Mouse (Mus musculus): Measurements from ENCODE around the gene Zfp790. TPM values are rescaled to one million over a fixed set of nuclear protein-coding genes. Genes with fewer than 3 reads are reported as not detected.
"Not testable (repeated sequence)": the region's sequence is repeated elsewhere in the genome, so short reads cannot be mapped to it uniquely, and the experiment has no call there.

Gene Zfp790
- polyA plus RNA-seq, 1 experiment: 8.8 TPM

DNA sequence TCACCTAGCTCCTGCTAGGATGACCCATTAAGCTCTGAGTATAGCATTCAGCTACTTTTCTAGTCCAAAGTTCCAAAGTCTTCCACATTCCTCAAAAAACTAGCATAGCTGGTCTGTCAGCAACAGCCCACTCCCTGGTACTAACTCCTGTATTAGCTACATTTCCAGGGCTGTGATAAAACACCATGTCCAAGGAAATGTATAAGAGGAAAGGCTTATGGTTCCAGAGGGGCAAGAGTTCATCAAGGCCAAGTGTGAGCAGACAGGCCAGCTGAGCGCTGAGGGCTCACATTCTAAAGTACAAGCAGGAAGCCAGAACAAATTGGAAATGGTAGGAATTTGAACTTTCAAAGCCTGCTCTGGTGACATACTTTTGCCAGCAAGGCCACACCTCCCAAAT lies 26.2 kb downstream of the Zfp790 start:
- no peak for DNase-seq (ENCODE audit: low spot score)

DNA sequence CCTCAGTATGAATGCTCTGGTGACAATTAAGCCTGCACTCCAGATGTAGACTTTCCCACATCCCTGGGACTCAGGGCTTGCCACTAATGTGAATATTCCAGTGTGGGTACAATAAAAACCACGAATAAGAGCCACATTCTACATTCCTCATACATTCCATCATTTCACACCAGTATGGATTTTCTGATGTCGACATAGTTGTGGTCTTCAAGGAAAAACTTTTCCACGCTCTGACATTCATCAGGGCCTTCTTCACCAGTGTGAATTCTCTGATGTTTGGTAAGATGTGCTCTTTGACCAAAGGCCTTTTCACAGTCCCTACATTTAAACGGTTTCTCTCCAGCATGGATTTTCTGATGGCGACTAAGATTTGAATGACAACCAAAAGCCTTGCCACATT lies 28.7 kb downstream of the Zfp790 start:
- DNase-seq (ENCODE audit: low spot score): no peak

DNA sequence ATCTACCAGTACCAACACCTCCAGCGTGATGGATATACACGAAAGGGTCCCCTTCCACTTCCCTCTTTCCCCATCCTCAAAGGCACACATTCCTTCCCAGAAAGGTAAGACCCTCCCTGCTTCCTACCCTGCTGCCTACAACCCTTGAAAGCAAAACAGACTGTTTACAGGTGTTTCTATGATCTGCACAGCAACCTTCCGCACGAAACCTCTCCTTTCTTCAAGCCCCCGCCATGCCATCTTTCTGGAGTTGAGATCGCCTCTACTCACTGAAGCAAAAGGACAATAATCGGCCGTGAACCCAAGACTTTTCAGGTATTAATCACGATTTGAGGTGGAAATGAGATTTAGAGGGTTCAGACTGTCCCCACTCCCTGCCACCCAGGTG lies 36.9 kb downstream of the Zfp790 start:
- DNase-seq (ENCODE audit: low spot score): no peak

DNA sequence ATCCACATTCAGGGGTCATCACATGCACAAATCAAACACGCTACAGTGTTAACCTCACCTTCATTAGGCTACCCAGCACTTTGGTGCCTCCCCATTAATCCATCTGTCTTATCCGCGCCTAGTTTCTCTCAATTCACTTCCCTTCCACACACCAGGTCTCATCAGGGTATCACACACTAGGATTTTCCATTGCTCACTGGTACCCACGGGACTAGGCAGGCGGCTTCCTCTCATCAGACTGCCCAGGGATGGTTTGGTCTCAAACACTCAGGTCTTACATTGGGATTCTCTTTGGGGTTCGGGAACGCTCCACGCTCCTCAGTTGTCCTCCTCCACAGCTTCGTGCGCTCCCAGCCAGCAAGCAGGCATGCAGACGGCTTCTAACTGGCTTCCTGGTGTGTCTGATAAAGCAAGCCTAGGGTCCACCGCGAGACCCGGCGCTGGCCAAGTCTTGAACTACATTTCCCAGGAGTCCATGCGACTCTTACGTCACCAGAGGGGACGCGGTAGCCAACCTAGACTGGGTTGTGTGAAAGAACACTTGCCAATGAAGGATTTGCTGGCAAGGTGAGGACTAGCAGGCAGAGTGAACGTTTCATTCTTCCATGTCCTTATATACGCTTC lies 37.4 kb downstream of the Zfp790 start, which contains the start of gene Zfp940:
Zfp940 (minus strand) TSS at position 451 of the 624 bp plus-strand sequence.
- DNase-seq (ENCODE audit: low spot score): peak; percentile 48

DNA sequence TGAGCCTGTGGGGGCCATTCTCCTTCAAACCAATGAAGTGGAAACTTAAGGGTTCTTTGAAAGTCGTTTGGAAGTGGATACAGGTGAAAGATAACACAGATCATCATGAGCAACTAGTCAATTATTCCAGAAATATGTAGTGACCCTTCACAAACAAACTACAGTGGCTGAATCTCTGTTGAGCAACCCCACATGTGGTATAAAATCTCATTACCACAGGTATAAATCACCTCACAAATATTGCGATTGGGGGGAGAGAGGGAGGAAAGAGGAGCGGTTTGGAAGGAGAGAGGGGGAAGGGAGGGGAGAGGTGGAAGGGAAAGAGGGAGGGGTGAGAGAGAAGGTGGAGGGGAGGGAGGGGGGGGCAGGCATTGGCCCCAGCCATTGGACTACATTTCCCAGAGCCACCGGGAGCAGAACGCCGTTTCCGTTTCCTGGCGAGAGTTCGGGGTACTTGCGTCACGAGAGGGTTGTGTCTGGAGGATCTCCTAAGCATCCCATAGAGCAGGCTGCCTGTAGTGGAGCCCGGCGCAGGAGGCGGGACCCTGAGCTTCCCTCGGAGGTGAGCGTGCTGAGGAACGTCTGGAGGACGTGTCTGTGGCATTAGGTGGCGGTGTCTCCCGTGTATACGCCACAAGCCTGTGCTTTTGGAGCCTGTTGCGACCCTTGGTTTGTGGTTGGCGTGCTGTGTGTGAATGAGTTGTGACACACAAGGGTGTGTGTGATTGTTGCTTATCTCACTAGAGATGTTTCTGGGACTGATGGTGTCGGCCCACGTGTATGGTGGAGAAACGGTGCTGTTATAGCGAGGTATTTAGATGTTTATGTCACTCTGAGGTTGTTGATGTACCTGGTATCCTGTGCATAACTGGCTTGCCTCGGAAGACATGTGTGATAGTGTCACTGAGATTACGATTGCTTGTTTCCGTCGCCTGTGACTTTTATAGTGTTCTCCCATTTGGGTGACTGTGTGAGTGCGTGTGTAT lies 43.9 kb downstream of the Zfp790 start, which contains the start of gene Zfp420:
Zfp420 (plus strand) TSS at position 448 of the 986 bp plus-strand sequence.
- peak; percentile 49 for DNase-seq (ENCODE audit: low spot score)

DNA sequence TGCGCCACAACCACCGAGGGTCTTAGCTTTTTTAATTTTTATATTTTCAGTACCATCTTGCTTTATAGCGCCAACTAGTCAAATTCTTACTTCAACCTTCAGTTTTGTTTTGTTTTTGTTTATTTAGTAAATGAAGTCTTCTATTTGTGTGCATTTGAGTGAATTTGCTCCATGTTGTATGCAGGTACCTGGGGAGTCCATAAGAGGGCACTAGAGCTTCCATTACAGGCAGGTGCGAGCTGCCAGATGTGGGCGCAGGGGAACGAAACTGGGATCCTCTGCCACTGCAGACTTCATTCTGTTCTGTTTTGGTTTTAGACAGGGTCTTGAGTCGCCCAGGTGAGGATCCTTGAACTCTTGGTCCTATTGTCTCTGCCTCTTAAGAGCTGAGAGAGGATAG lies 45.7 kb downstream of the Zfp790 start:
- no peak for DNase-seq (ENCODE audit: low spot score)

DNA sequence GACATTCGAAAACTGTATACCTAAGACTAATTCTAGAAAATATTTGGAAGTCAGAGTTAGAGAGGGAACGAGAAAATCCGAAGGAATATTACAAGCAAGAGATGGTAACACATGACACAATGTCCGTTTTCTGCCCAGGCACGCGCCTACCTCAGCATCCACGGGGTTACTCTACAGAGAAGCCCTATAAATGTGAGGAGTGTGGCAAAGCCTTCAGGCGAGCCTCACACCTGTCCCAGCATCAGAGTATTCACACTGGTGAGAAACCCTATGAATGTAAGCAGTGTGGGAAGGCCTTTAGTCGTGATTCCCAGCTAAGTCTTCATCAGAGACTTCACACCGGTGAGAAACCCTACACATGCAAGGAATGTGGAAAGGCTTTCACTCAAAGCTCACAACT lies 58.3 kb downstream of the Zfp790 start:
- DNase-seq (ENCODE audit: low spot score): no peak

DNA sequence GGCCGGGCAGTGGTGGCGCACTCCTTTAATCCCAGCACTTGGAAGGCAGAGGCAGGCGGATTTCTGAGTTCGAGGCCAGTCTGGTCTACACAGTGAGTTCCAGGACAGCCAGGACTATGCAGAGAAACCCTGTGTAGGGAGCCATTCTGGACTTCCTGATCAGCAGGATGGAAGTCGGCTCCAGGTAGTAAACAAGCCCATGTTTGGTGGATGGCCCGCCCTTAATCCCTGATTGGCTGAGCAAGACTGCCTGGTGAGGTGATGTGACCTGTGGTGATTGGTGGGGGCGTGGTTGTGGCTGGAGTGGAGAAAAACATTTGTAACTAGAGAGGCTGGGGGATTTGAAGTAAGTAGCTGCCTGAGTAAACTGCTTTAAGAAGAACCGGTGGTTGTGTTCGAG lies 61.6 kb downstream of the Zfp790 start:
- DNase-seq (ENCODE audit: low spot score): not testable (repeated sequence)

DNA sequence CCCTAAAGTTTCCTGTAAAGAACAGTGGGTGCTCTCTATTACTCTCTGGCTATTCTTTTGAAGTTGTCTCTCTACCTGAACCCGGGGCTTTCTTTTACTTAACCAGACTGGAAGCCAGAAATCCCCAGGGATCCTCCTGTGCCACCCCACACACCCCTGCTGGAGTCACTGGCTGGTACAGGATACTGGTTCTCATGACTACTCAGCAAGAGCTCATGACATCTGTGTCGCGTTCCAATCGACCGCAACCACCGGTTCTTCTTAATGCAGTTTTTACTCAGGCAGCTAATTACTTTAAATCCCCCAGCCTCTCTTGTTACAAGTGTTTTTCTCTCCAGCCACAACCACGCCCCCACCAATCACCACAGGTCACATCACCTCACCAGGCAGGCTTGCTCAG lies 64.1 kb downstream of the Zfp790 start:
- no peak for DNase-seq (ENCODE audit: low spot score)

Other genes starting within 250 kb of the Zfp790 start
- not detected in 2 replicates for gene Catsperg2, start 89.1 kb upstream of the Zfp790 start, polyA plus RNA-seq (2012; rRNA removed)
- gene Zfp84, start 47.6 kb upstream of the Zfp790 start, polyA plus RNA-seq (2012; rRNA removed): 9.7 and 10.1 TPM in 2 replicates
- gene Zfp30, start 32.1 kb upstream of the Zfp790 start, polyA plus RNA-seq (2012; rRNA removed): 2.7 and 3.7 TPM in 2 replicates
- gene Zfp940, start 37.6 kb downstream of the Zfp790 start, polyA plus RNA-seq (2012; rRNA removed): 1.1 and 1.4 TPM in 2 replicates
- 7.0 and 8.1 TPM in 2 replicates for gene Zfp420, start 43.9 kb downstream of the Zfp790 start, polyA plus RNA-seq (2012; rRNA removed)
- 6.0 and 6.8 TPM in 2 replicates for gene Zfp27, start 90.5 kb downstream of the Zfp790 start, polyA plus RNA-seq (2012; rRNA removed)
- gene Zfp383, start 92.1 kb downstream of the Zfp790 start, polyA plus RNA-seq (2012; rRNA removed): 7.5 and 8.1 TPM in 2 replicates
- 7.7 TPM in 2 replicates for gene Zfp74, start 138.0 kb downstream of the Zfp790 start, polyA plus RNA-seq (2012; rRNA removed)
- gene Zfp568, start 167.8 kb downstream of the Zfp790 start, polyA plus RNA-seq (2012; rRNA removed): 8.7 and 9.0 TPM in 2 replicates
- 11.0 and 14.3 TPM in 2 replicates for gene Zfp14, start 235.3 kb downstream of the Zfp790 start, polyA plus RNA-seq (2012; rRNA removed)